Mouse (Mus musculus): ENCODE measurements around the gene Ccdc85a. TPM values are rescaled to one million over a fixed set of nuclear protein-coding genes. Genes with fewer than 3 reads are reported as not detected.
"Not testable (repeated sequence)": the region's sequence is repeated elsewhere in the genome, so short reads cannot be mapped to it uniquely, and the experiment has no call there.

Ccdc85a gene
- polyA plus RNA-seq, 1 experiment from 2014 or later, result not detected

- H3K4me3 ChIP-seq (ENCODE audit: inconsistent target), result no peak overlapping the region
- H3K79me2 ChIP-seq (ENCODE audit: inconsistent target), result no peaks in the 10 kb centered on the region
- WGBS (ENCODE audit: missing documents), result 15% methylated on average over 26 of the region's 26 CpGs
- H3K27ac ChIP-seq, result no peak overlapping the region
- H3K36me3 ChIP-seq (ENCODE audit: inconsistent target), result no peaks in the 10 kb centered on the region
Measured at GRCm38 (mm10) chr11:28365209-28365928, 218.8 kb downstream of the Ccdc85a start.

- Histone ChIP-seq H3K27ac (no peak overlapping the region), H3K4me3 (ENCODE audit: inconsistent target) (no peak overlapping the region), H3K79me2 (ENCODE audit: inconsistent target) (no peaks in the 10 kb centered on the region), H3K36me3 (ENCODE audit: inconsistent target) (no peaks in the 10 kb centered on the region)
- WGBS (ENCODE audit: missing documents), result 55% methylated on average over 2 of the region's 2 CpGs
Measured at GRCm38 (mm10) chr11:28343465-28343864, 240.7 kb downstream of the Ccdc85a start.

DNA sequence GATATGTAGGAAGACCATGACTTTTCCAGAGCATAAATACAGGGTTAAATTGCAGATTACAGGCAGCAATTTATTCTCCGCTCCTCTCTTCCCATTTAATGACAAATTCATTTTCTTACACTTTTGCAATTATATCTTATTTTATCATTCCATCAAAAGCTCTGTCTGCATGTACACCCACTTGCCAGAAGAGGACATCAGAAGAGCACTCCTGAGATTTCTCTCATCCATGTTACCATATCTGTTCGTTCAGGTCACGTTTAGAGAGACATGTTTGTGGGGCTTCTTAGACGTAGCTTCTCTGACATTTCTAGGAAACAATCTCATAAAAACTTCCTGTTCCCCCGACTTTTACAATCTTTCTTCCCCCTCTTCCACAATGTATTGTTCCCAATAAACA, 242.2 kb downstream of the Ccdc85a start:
- H3K36me3 ChIP-seq (ENCODE audit: inconsistent target), result no peaks in the 10 kb centered on the region
- no peaks in the 10 kb centered on the region for H3K79me2 ChIP-seq (ENCODE audit: inconsistent target)
- H3K4me3 ChIP-seq (ENCODE audit: inconsistent target), result no peak overlapping the region
- H3K27ac ChIP-seq, result no peak overlapping the region
- WGBS (ENCODE audit: missing documents), result 53% methylated on average over 5 of the region's 5 CpGs

DNA sequence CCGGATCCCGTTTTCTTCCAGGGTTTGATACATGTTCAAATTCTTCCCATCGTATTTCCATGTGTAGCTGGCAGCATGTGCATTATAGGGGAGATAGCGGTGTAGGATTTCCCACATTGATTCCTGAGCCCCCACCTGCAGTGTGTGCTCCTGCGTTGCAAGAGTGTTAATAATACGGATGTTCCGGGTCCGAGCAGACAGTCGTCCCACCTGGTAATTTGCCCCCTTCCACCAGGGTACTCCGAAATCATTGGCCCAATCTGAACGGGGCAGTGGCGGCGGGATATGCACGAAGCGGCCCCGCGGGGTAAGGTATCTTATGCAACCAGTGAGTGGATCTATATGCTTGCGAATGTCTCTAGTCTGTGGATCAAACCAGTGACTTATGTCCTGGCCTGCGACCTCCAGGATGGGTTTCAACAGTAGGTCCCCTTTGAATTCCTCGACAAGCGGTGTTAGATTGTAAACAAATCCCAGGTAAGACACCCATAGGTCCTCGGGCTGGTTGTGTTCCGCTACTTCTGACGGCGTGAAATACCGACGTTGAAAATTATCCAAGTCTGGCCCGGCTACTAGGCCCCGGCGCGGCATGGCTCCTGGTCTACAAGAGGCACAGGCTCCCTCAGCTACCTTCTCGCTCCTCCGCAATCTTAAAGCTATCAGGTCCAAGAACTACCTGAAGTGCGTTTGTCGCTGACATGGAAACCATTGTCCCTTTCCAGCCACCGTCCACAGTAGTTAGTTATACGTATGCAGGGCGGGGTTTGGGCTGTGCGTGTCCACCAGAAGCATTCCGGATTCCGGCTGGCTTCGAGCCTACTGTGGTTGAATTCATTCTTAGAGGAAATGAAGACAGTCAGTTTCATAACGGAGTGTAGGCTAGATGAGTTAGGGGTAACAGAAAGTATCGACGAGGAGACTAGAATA, 244.6 kb downstream of the Ccdc85a start, which contains the start of gene Gm6685:
Gene Gm6685 (minus strand): TSS at position 644 of the 927 bp plus-strand sequence.
- not testable (repeated sequence) for H3K79me2 ChIP-seq (ENCODE audit: inconsistent target); H3K27ac ChIP-seq; H3K4me3 ChIP-seq (ENCODE audit: inconsistent target); H3K36me3 ChIP-seq (ENCODE audit: inconsistent target)
- 96% methylated on average over 31 of the region's 45 CpGs for WGBS (ENCODE audit: missing documents)

Other genes with a start within 250 kb of the Ccdc85a start
- gene Gm6685, start 244.5 kb downstream of the Ccdc85a start, polyA plus RNA-seq (2018), result 0.46 TPM in 1 of 3 replicates, not detected in the others